Mouse (Mus musculus) bone marrow, adult 2 months (tissue): ENCODE measurements around the gene Cd9.

Experiments
- CTCF ChIP-seq: fragments of 200-500 bp; IDR thresholded peaks from 2 replicates; pipeline ENCODE4 v1.5.1; 2011; ENCODE audit warnings: low read length, control low read depth; ENCODE audit not compliant: control insufficient read depth, insufficient read depth
- POLR2A ChIP-seq: fragments of 200-500 bp; IDR thresholded peaks from 2 replicates; pipeline ENCODE4 v1.6.1; 2011; ENCODE audit warnings: low read depth, mild to moderate bottlenecking, control low read depth, low read length, borderline replicate concordance; ENCODE audit not compliant: control insufficient read depth

DNA sequence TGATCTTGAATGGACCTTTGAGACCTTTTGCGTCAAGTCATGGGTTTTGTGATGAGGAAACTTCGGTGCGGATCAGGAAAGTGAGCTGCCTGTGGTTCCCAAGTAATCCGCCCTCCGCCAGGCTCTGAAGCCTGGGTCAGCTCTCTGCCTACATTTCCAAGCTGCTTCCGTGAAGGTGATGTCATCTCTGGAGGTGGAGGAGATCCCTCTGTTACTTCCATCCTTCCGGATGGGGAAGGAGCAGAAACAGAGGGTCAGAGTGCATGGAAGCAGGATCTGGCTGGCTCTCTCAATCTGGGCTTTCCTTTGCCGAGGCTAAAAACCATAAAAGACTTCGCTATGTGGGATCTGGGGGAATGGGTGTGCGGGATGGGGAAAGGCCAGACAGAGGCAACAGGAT is 3.2 kb downstream of the Cd9 start:
- TF ChIP-seq POLR2A (no peak), CTCF (no peak)
